Mouse (Mus musculus) forebrain, embryonic 12.5 days (tissue): ENCODE measurements around the gene Plpp7. TPM values are rescaled to one million over a fixed set of nuclear protein-coding genes. Genes with fewer than 3 reads are reported as not detected.

Source experiments
- ATAC-seq: fragments of 200-750 bp; cut with Nextera tagmentation; 2 replicates; pipeline ENCODE4 v1.8.0; 2017; ENCODE audit warnings: moderate TSS enrichment; ENCODE audit not compliant: low FRiP score
- H3K27ac ChIP-seq: fragments of 300-500 bp; sonication (generic); 2 replicates; pipeline ENCODE4 v1.5.1; 2016; ENCODE audit warnings: mild to moderate bottlenecking
- H3K27me3 ChIP-seq: fragments of 300-500 bp; sonication (generic); 2 replicates; pipeline ENCODE4 v1.6.1; 2016; ENCODE audit warnings: mild to moderate bottlenecking
- H3K36me3 ChIP-seq: fragments of 300-500 bp; sonication (generic); replicated peaks from 2 replicates; pipeline ENCODE4 v1.6.1; 2016; ENCODE audit warnings: mild to moderate bottlenecking
- H3K4me1 ChIP-seq: fragments of 300-500 bp; sonication (generic); 2 replicates; pipeline ENCODE4 v1.6.1; 2016
- H3K4me2 ChIP-seq: fragments of 300-500 bp; sonication (generic); 2 replicates; pipeline ENCODE4 v1.6.1; 2016; ENCODE audit warnings: mild to moderate bottlenecking, moderate library complexity
- H3K4me3 ChIP-seq: fragments of 300-500 bp; sonication (generic); replicated peaks from 2 replicates; pipeline ENCODE4 v1.5.1; 2016; ENCODE audit warnings: mild to moderate bottlenecking
- H3K9ac ChIP-seq: fragments of 300-500 bp; sonication (generic); 2 replicates; pipeline ENCODE4 v1.6.1; 2016; ENCODE audit warnings: mild to moderate bottlenecking
- H3K9me3 ChIP-seq: fragments of 300-500 bp; sonication (generic); 2 replicates; pipeline ENCODE4 v1.6.1; 2016
- WGBS: fragments of 180-500 bp; shearing (Covaris S2); methylation state at CpG from one replicate; pipeline ENCODE4 v1.1.7; 2016; 5-methylcytosine and 5-hydroxymethylcytosine counted together
- polyA plus RNA-seq: library from polyadenylated mRNA; unstranded; fragments of >200 nt; fragmentation: Nextera tagmentation; extraction: Ambion mirVana; gene quantifications from 2 replicates; pipeline ENCODE4 v1.2.1, GENCODE M21; 2016

The Plpp7 gene
- polyA plus RNA-seq, 1 experiment from 2014 or later: 7.2 TPM

GRCm38 (mm10) chr2:32075368-32075767, 20.0 kb upstream of the Plpp7 start:
- Histone ChIP-seq H3K36me3 (no peaks in the 10 kb centered on the region), H3K4me3 (no peak overlapping the region), H3K27ac (no peak overlapping the region), H3K27me3 (peaks cover 2% of the 10 kb centered on the region; the same call in 1 of the 2 replicates), H3K4me1 (no peaks in the 10 kb centered on the region), H3K4me2 (no peak overlapping the region), H3K9me3 (no peaks in the 10 kb centered on the region), H3K9ac (no peak overlapping the region)
- 64% methylated on average over 7 of the region's 7 CpGs for WGBS
- ATAC-seq: no peak

GRCm38 (mm10) chr2:32077744-32078143, 17.6 kb upstream of the Plpp7 start:
- 86% methylated on average over 10 of the region's 10 CpGs for WGBS
- Histone ChIP-seq H3K27ac (no peak overlapping the region), H3K9ac (no peak overlapping the region), H3K4me1 (no peaks in the 10 kb centered on the region; the same call in 1 of the 2 replicates), H3K4me3 (no peak overlapping the region), H3K9me3 (no peaks in the 10 kb centered on the region), H3K36me3 (no peaks in the 10 kb centered on the region), H3K4me2 (no peak overlapping the region), H3K27me3 (peaks cover 23% of the 10 kb centered on the region)
- ATAC-seq: no peak

- no peak overlapping the region for H3K4me3 ChIP-seq
- ATAC-seq: no peak
- H3K36me3 ChIP-seq: no peaks in the 10 kb centered on the region
- H3K27me3 ChIP-seq: peaks cover 30% of the 10 kb centered on the region
- peaks cover 6% of the 10 kb centered on the region for H3K4me1 ChIP-seq
- no peaks in the 10 kb centered on the region for H3K9me3 ChIP-seq
- no peak overlapping the region for H3K9ac ChIP-seq
- WGBS: 56% methylated on average over 8 of the region's 8 CpGs
- no peak overlapping the region for H3K4me2 ChIP-seq
- H3K27ac ChIP-seq: no peak overlapping the region
Measured at GRCm38 (mm10) chr2:32078522-32078921, 16.8 kb upstream of the Plpp7 start.

GRCm38 (mm10) chr2:32079191-32079725, 16.1 kb upstream of the Plpp7 start:
- no peak for ATAC-seq
- WGBS: 91% methylated on average over 14 of the region's 14 CpGs

GRCm38 (mm10) chr2:32080681-32081080, 14.6 kb upstream of the Plpp7 start:
- WGBS: 85% methylated on average over 3 of the region's 3 CpGs
- no peak for ATAC-seq
- H3K9me3 ChIP-seq: no peaks in the 10 kb centered on the region
- no peak overlapping the region for H3K4me2 ChIP-seq
- H3K27me3 ChIP-seq: peaks cover 52% of the 10 kb centered on the region
- peaks cover 16% of the 10 kb centered on the region for H3K4me1 ChIP-seq
- H3K9ac ChIP-seq: no peak overlapping the region
- no peak overlapping the region for H3K4me3 ChIP-seq
- H3K36me3 ChIP-seq: no peaks in the 10 kb centered on the region
- no peak overlapping the region; the same call in 1 of the 2 replicates for H3K27ac ChIP-seq

More at GRCm38 (mm10) chr2:32079191-32079725, 16.1 kb upstream of the Plpp7 start:
- H3K27ac ChIP-seq: no peak overlapping the region
- no peak overlapping the region for H3K4me3 ChIP-seq
- no peak overlapping the region for H3K9ac ChIP-seq
- no peak overlapping the region for H3K4me2 ChIP-seq
- no peaks in the 10 kb centered on the region for H3K9me3 ChIP-seq
- H3K4me1 ChIP-seq: peaks cover 14% of the 10 kb centered on the region
- H3K27me3 ChIP-seq: peaks cover 38% of the 10 kb centered on the region
- no peaks in the 10 kb centered on the region for H3K36me3 ChIP-seq

- Histone ChIP-seq H3K4me1 (peaks cover 16% of the 10 kb centered on the region), H3K27me3 (peaks cover 59% of the 10 kb centered on the region), H3K36me3 (no peaks in the 10 kb centered on the region), H3K9me3 (no peaks in the 10 kb centered on the region), H3K27ac (no peak overlapping the region), H3K9ac (no peak overlapping the region), H3K4me3 (no peak overlapping the region), H3K4me2 (0 out of 2 replicates have a peak overlapping the region, but pooled peaks have one; percentile 6)
- 85% methylated on average over 14 of the region's 14 CpGs for WGBS
- no peak for ATAC-seq
Measured at GRCm38 (mm10) chr2:32081296-32081929, 13.9 kb upstream of the Plpp7 start.

GRCm38 (mm10) chr2:32082229-32082628, 13.1 kb upstream of the Plpp7 start:
- ATAC-seq: no peak
- peaks cover 68% of the 10 kb centered on the region for H3K27me3 ChIP-seq
- no peaks in the 10 kb centered on the region for H3K36me3 ChIP-seq
- H3K9me3 ChIP-seq: no peaks in the 10 kb centered on the region
- whole genome bisulfite sequencing: 46% methylated on average over 2 of the region's 2 CpGs
- H3K27ac ChIP-seq: no peak overlapping the region
- no peak overlapping the region for H3K9ac ChIP-seq
- peak overlapping the region; percentile 98; the same call in 1 of the 2 replicates for H3K4me2 ChIP-seq
- H3K4me1 ChIP-seq: peaks cover 16% of the 10 kb centered on the region
- peak overlapping the region; percentile 63; the same call in 1 of the 2 replicates for H3K4me3 ChIP-seq

GRCm38 (mm10) chr2:32083159-32084011, 11.9 kb upstream of the Plpp7 start:
- WGBS: under 1% methylated on average over 85 of the region's 91 CpGs
- H3K36me3 ChIP-seq: no peaks in the 10 kb centered on the region
- no peak for ATAC-seq
- peak overlapping the region; percentile 63 for H3K4me3 ChIP-seq
- peak overlapping the region; percentile 61 for H3K9ac ChIP-seq
- no peak overlapping the region for H3K27ac ChIP-seq
- peaks cover 18% of the 10 kb centered on the region for H3K4me1 ChIP-seq
- H3K9me3 ChIP-seq: no peaks in the 10 kb centered on the region
- peak overlapping the region; percentile 98 for H3K4me2 ChIP-seq
- H3K27me3 ChIP-seq: peaks cover 79% of the 10 kb centered on the region

- Histone ChIP-seq H3K4me1 (peaks cover 23% of the 10 kb centered on the region), H3K27ac (no peak within 1 kb of the TSS), H3K27me3 (peaks cover 88% of the 10 kb centered on the region), H3K4me3 (peak within 1 kb of the TSS; percentile 63), H3K9ac (peak within 1 kb of the TSS; percentile 61), H3K36me3 (no peaks in the 10 kb centered on the region), H3K9me3 (no peaks in the 10 kb centered on the region), H3K4me2 (peak within 1 kb of the TSS; percentile 98)
- WGBS: under 1% methylated on average over 64 of the region's 68 CpGs
- peak; percentile 88 for ATAC-seq
Measured at GRCm38 (mm10) chr2:32084111-32084871, 11.0 kb upstream of the Plpp7 start, which contains the start of gene Fam78a. Fam78a (minus strand) TSS chr2:32084857.

- Histone ChIP-seq H3K9ac (no peak overlapping the region), H3K4me1 (peaks cover 23% of the 10 kb centered on the region), H3K4me3 (peak overlapping the region; percentile 63), H3K4me2 (peak overlapping the region; percentile 98), H3K36me3 (no peaks in the 10 kb centered on the region), H3K9me3 (no peaks in the 10 kb centered on the region), H3K27me3 (peaks cover 92% of the 10 kb centered on the region), H3K27ac (no peak overlapping the region)
- ATAC-seq: peak; percentile 44
- WGBS: 14% methylated on average over 2 of the region's 2 CpGs
Measured at GRCm38 (mm10) chr2:32084872-32085199, 10.5 kb upstream of the Plpp7 start.

- Histone ChIP-seq H3K4me3 (no peak overlapping the region), H3K4me2 (no peak overlapping the region), H3K4me1 (peaks cover 23% of the 10 kb centered on the region), H3K27ac (no peak overlapping the region), H3K9me3 (no peaks in the 10 kb centered on the region), H3K36me3 (no peaks in the 10 kb centered on the region), H3K27me3 (peaks cover 95% of the 10 kb centered on the region), H3K9ac (no peak overlapping the region)
- ATAC-seq: no peak
- WGBS: 77% methylated on average over 2 of the region's 2 CpGs
Measured at GRCm38 (mm10) chr2:32085231-32085630, 10.1 kb upstream of the Plpp7 start.

GRCm38 (mm10) chr2:32087606-32088005, 7.7 kb upstream of the Plpp7 start:
- H3K27me3 ChIP-seq: peaks cover 91% of the 10 kb centered on the region
- no peak overlapping the region for H3K27ac ChIP-seq
- WGBS: 60% methylated on average over 4 of the region's 4 CpGs

More at GRCm38 (mm10) chr2:32087606-32088005, 7.7 kb upstream of the Plpp7 start:
- Histone ChIP-seq H3K9me3 (no peaks in the 10 kb centered on the region), H3K4me1 (peaks cover 23% of the 10 kb centered on the region), H3K9ac (no peak overlapping the region), H3K36me3 (no peaks in the 10 kb centered on the region), H3K4me3 (no peak overlapping the region), H3K4me2 (no peak overlapping the region)
- no peak for ATAC-seq
